19 mouse cellular contexts compared by ENCODE assay signal in the genomic region with DNA sequence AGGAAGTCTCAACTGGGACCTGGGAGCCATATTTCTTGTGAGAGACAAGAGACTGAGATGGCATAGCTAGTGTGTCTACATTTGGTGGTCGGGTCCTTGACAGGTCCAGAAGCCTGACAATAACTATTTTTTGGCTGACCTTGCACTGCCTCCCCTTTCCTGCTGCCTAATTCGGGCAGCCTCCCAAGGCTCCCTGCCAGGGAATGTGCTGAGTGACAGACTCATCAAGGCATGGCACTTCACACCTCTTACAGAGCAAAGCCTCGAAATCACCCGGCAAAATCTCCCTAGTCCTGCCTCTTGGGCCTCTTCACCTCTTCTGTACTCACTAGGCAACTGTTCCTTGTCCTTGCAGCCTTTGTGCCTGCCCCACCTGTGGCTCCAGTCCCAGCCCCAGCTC. TPM values are rescaled to one million over a fixed set of nuclear protein-coding genes. Genes with fewer than 3 reads are reported as not detected.
DNase-seq lines count a peak whose midpoint lies in the region; ATAC-seq and TF ChIP-seq lines count a peak whose summit lies in the region.
"Had no signal": no experiment of that assay in that cellular context is flagged by ENCODE, and none has a peak within 500 bp of the region (broad histone marks: within the 10 kb centered on the region; RNA-seq: fewer than 3 reads in every experiment).

No protein-coding gene starts in this region.

- WGBS in kidney, adult 2 months = 38% methylated on average over 4 of the region's 4 CpGs
- WGBS in heart, embryonic 15.5 days = 39% methylated on average over 4 of the region's 4 CpGs

- H3K27ac ChIP-seq in kidney, adult 2 months (ENCODE audit: insufficient read depth, low read depth, low read length) = no peak overlapping the region
- H3K27ac ChIP-seq in heart, embryonic 15.5 days = peak overlapping the region; percentile 63
- H3K27ac ChIP-seq: embryonic facial prominence, embryonic 12.5 days; hindbrain, embryonic 12.5 days; kidney, embryonic 15.5 days; limb, embryonic 12.5 days; midbrain, embryonic 12.5 days had no signal

- no peak overlapping the region for H3K4me3 ChIP-seq in kidney, adult 2 months (ENCODE audit: insufficient read depth, low read depth, low read length)
- no peak overlapping the region for H3K4me3 ChIP-seq in heart, embryonic 15.5 days
- H3K4me3 ChIP-seq: embryonic facial prominence, embryonic 12.5 days; hindbrain, embryonic 12.5 days; kidney, embryonic 15.5 days; limb, embryonic 12.5 days; midbrain, embryonic 12.5 days had no signal

- no peak for TF ChIP-seq POLR2A in kidney, adult 2 months (IDR thresholded peaks at IDR 0.05; ENCODE audit: low read depth, low read length)

- H3K27me3 ChIP-seq in kidney, adult 2 months (replicated peaks; ENCODE audit: control insufficient read depth, insufficient read depth, low read length) = no peaks in the 10 kb centered on the region
- H3K27me3 ChIP-seq in heart, embryonic 15.5 days = no peaks in the 10 kb centered on the region
- H3K27me3 ChIP-seq: embryonic facial prominence, embryonic 12.5 days; hindbrain, embryonic 12.5 days; kidney, embryonic 15.5 days; limb, embryonic 12.5 days; midbrain, embryonic 12.5 days; Patski had no signal

- intact Hi-C loops in heart, postnatal 25 days (cut with DNase I) = no loop called here

- ATAC-seq in heart, embryonic 15.5 days (replicated peaks; ENCODE audit: insufficient number of reproducible peaks, insufficient read depth, low FRiP score, low read depth) = peak; percentile 71
- ATAC-seq: forebrain, postnatal 0 days; liver, postnatal 0 days; Patski had no signal

- no peak overlapping the region for H3K9ac ChIP-seq in heart, embryonic 15.5 days
- H3K9ac ChIP-seq: embryonic facial prominence, embryonic 12.5 days; forebrain, postnatal 0 days; hindbrain, embryonic 12.5 days; kidney, embryonic 15.5 days; limb, embryonic 12.5 days; liver, postnatal 0 days; midbrain, embryonic 12.5 days had no signal

- H3K4me2 ChIP-seq in heart, embryonic 15.5 days = no peak overlapping the region
- H3K4me2 ChIP-seq: embryonic facial prominence, embryonic 12.5 days; hindbrain, embryonic 12.5 days; kidney, embryonic 15.5 days; limb, embryonic 12.5 days; liver, embryonic 11.5 days; midbrain, embryonic 12.5 days had no signal

- H3K9me3 ChIP-seq in heart, embryonic 15.5 days (replicated peaks) = no peaks in the 10 kb centered on the region
- H3K9me3 ChIP-seq: embryonic facial prominence, embryonic 12.5 days; hindbrain, embryonic 12.5 days; kidney, embryonic 15.5 days; limb, embryonic 12.5 days; midbrain, embryonic 12.5 days had no signal

- DNase-seq in heart, adult 11 months = peak; percentile 95
- DNase-seq in heart, postnatal 25 days (ENCODE audit: low spot score) = no peak
- peak; percentile 40 for DNase-seq in kidney, adult 2 months
- DNase-seq in kidney, adult 11 months = no peak
- peak; percentile 78 for DNase-seq in heart, postnatal 4 days
- no peak for DNase-seq in spleen, postnatal 4 days (ENCODE audit: low spot score in 2 of 2)
- DNase-seq: cerebellum, adult 11 months; forebrain, postnatal 0 days; layer of hippocampus, postnatal 36 days; liver, postnatal 0 days; lung, postnatal 10 days had no signal

- TF ChIP-seq CTCF in kidney, adult 2 months (conservative IDR thresholded peaks at IDR 0.05; ENCODE audit: insufficient read depth, insufficient read length, low read depth, low read length) = no peak

- H3K4me1 ChIP-seq in kidney, adult 2 months (ENCODE audit: control insufficient read depth, insufficient read depth, low read length) = no peaks in the 10 kb centered on the region
- peaks cover 15% of the 10 kb centered on the region for H3K4me1 ChIP-seq in heart, embryonic 15.5 days (replicated peaks)
- H3K4me1 ChIP-seq: embryonic facial prominence, embryonic 12.5 days; hindbrain, embryonic 12.5 days; kidney, embryonic 15.5 days; limb, embryonic 12.5 days; midbrain, embryonic 12.5 days had no signal

- peaks cover 9% of the 10 kb centered on the region for H3K36me3 ChIP-seq in kidney, adult 2 months (ENCODE audit: control insufficient read depth, insufficient read depth, low read length)
- H3K36me3 ChIP-seq in heart, embryonic 15.5 days = peaks cover 98% of the 10 kb centered on the region

RNA-seq across cellular contexts. Expression of a gene that starts 8.9 kb away (rescaled TPM):
- 10 to 100 TPM in 1 of 2 experiments, 1 to 10 TPM in 1; 9.3 to 10.9 TPM for total RNA-seq in heart, postnatal 25 days (2021)
- polyA plus RNA-seq in kidney, adult 2 months (2012; rRNA removed) = 91.4 and 115 TPM in 2 replicates
- polyA plus RNA-seq in heart, embryonic 15.5 days (2015; fragmentation: Nextera tagmentation; extraction: Ambion mirVana) = 13.9 and 21.6 TPM in 2 replicates
- total RNA-seq in heart, postnatal 4 days (2021) = 10 to 100 TPM; 10.9 to 11.8 TPM

RNA-seq across cellular contexts. Expression of a gene that starts 17.6 kb away (rescaled TPM):
- 10 to 100 TPM; 40.0 to 43.9 TPM for total RNA-seq in heart, postnatal 25 days (2021)
- 21.0 and 21.1 TPM in 2 replicates for polyA plus RNA-seq in kidney, adult 2 months (2012; rRNA removed)
- 27.0 and 32.8 TPM in 2 replicates for polyA plus RNA-seq in heart, embryonic 15.5 days (2015; fragmentation: Nextera tagmentation; extraction: Ambion mirVana)
- 10 to 100 TPM; 56.6 to 56.9 TPM for total RNA-seq in heart, postnatal 4 days (2021)

RNA-seq across cellular contexts. Expression of a gene that starts 17.6 kb away (rescaled TPM):
- total RNA-seq in heart, postnatal 25 days (2021) = 1 to 10 TPM; 5.0 to 5.3 TPM
- polyA plus RNA-seq in kidney, adult 2 months (2012; rRNA removed) = 9.6 and 12.1 TPM in 2 replicates
- 4.4 and 5.5 TPM in 2 replicates for polyA plus RNA-seq in heart, embryonic 15.5 days (2015; fragmentation: Nextera tagmentation; extraction: Ambion mirVana)
- 1 to 10 TPM; 5.8 to 6.5 TPM for total RNA-seq in heart, postnatal 4 days (2021)

RNA-seq across cellular contexts. Expression of a gene that starts 40.3 kb away (rescaled TPM):
- 1 to 10 TPM; 3.8 to 7.4 TPM for total RNA-seq in heart, postnatal 25 days (2021)
- 15.8 and 16.3 TPM in 2 replicates for polyA plus RNA-seq in kidney, adult 2 months (2012; rRNA removed)
- 6.7 and 13.3 TPM in 2 replicates for polyA plus RNA-seq in heart, embryonic 15.5 days (2015; fragmentation: Nextera tagmentation; extraction: Ambion mirVana)
- 1 to 10 TPM; 4.7 to 5.1 TPM for total RNA-seq in heart, postnatal 4 days (2021)

RNA-seq across cellular contexts. Expression of a gene that starts 42.7 kb away (rescaled TPM):
- total RNA-seq in heart, postnatal 25 days (2021) = 10 to 100 TPM; 13.2 to 13.8 TPM
- 25.2 and 26.7 TPM in 2 replicates for polyA plus RNA-seq in kidney, adult 2 months (2012; rRNA removed)
- polyA plus RNA-seq in heart, embryonic 15.5 days (2015; fragmentation: Nextera tagmentation; extraction: Ambion mirVana) = 16.1 and 21.1 TPM in 2 replicates
- 10 to 100 TPM; 17.5 to 18.3 TPM for total RNA-seq in heart, postnatal 4 days (2021)

Comparison
In these comparisons a context has a peak if more than half of its experiments do, and no peak if none do; other contexts are left out.
1. DNase-seq: peak in heart, adult 11 months (single experiment), kidney, adult 2 months (single experiment) and heart, postnatal 4 days (single experiment); none in heart, postnatal 25 days (single experiment), kidney, adult 11 months (single experiment) and spleen, postnatal 4 days (0 of 2).